Mouse (Mus musculus) E14TG2a.4 (cell line): ENCODE measurements at regions not wholly inside any gene's neighbourhood (a gene's known extent, or its start where the extent isn't known, plus 50 kb on each side); places are given as distances from the start of the nearest gene placed in this dataset.
A peak's percentile ranks its signal among the peaks of the same experiment; 100 is the strongest.
"Not testable (repeated sequence)": the region's sequence is repeated elsewhere in the genome, so short reads cannot be mapped to it uniquely, and the experiment has no call there.

Source experiments
- H3K27me3 ChIP-seq: 2 replicates; pipeline ENCODE4 v1.6.1; 2014; ENCODE audit warnings: low read length, control low read depth; ENCODE audit not compliant: insufficient read depth
- H3K36me3 ChIP-seq: 2 replicates; pipeline ENCODE4 v1.6.1; 2014; ENCODE audit warnings: low read length, control low read depth; ENCODE audit not compliant: insufficient read depth
- H3K4me1 ChIP-seq: replicated peaks from 2 replicates; pipeline ENCODE4 v1.6.1; 2014; ENCODE audit warnings: low read depth, low read length, control low read depth
- H3K4me3 ChIP-seq: replicated peaks from 2 replicates; pipeline ENCODE4 v1.5.1; 2014; ENCODE audit warnings: mild to moderate bottlenecking, low read length
- H3K9me3 ChIP-seq: 2 replicates; pipeline ENCODE4 v1.6.1; 2014; ENCODE audit warnings: low read length, control low read depth
- CTCF ChIP-seq: conservative IDR thresholded peaks from 2 replicates; pipeline ENCODE4 v1.5.1; 2014; ENCODE audit warnings: low read length
- NANOG ChIP-seq: IDR thresholded peaks from 2 replicates; pipeline ENCODE4 v1.6.1; 2014; ENCODE audit warnings: borderline replicate concordance, low read length, mixed read lengths
- POU5F1 ChIP-seq: IDR thresholded peaks from 2 replicates; pipeline ENCODE4 v1.6.1; 2014; ENCODE audit warnings: low read length, borderline replicate concordance

DNA sequence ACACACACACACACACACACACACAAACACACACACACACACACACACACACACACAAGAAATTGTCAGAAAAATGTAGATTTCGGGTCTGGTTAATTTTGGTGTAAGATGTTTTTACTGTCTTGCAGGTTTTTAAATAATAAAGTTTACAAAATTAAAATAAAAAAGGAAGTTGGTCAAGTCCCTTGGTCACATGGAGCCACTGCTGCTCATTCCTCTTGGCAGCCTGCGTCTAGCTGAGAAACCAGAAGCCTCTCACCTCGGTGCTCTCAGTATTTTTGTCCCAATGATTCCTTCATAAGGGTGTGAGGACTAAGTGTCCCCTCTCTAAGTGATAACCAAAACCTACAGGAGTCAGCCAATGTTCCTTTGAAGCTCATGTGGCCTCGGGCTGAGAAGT is 76.8 kb upstream of the Smg1 start:
- TF ChIP-seq NANOG: no peak
- no peak for TF ChIP-seq CTCF
- no peak for TF ChIP-seq POU5F1
- Histone ChIP-seq H3K9me3 (no peaks in the 10 kb centered on the region), H3K27me3 (no peaks in the 10 kb centered on the region), H3K4me3 (no peak overlapping the region), H3K36me3 (no peaks in the 10 kb centered on the region), H3K4me1 (no peaks in the 10 kb centered on the region)

- peaks cover 3% of the 10 kb centered on the region; the same call in 1 of the 2 replicates for H3K27me3 ChIP-seq
- no peaks in the 10 kb centered on the region for H3K4me1 ChIP-seq
- no peaks in the 10 kb centered on the region for H3K36me3 ChIP-seq
- H3K9me3 ChIP-seq: no peaks in the 10 kb centered on the region
- H3K4me3 ChIP-seq: no peak overlapping the region
- no peak for TF ChIP-seq POU5F1
- TF ChIP-seq CTCF: no peak
- TF ChIP-seq NANOG: no peak
Observed at GRCm38 (mm10) chr7:118318432-118319135, 75.1 kb upstream of the Smg1 start.

GRCm38 (mm10) chr7:118314886-118315285 is 71.4 kb upstream of the Smg1 start:
- not testable (repeated sequence) for H3K4me3 ChIP-seq, H3K27me3 ChIP-seq, H3K36me3 ChIP-seq, H3K4me1 ChIP-seq, H3K9me3 ChIP-seq

DNA sequence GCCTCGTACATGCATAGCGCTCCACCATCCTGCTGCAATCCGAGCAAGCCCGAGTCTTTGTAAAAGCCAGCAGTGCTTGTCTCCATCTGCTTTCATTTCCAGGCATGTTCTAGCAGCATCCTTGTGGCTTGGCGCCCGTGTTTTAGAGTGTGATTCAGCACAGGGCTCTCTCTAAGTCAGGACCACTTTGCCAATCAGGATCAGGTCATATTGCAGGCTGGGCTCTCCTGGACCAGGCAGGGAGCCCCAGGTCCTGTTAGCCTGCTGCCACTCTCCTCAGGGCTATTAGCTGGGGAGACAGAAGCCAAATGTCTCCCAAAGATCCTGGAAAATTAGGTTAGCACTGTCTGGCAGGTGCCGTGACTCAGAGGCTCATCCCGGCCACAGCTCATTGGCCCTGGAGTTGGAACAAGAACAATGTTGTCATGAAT is 70.8 kb upstream of the Smg1 start:
- Histone ChIP-seq H3K36me3 (no peaks in the 10 kb centered on the region), H3K27me3 (peaks cover 3% of the 10 kb centered on the region; the same call in 1 of the 2 replicates), H3K4me3 (no peak overlapping the region), H3K4me1 (no peaks in the 10 kb centered on the region), H3K9me3 (no peaks in the 10 kb centered on the region)
- no peak for TF ChIP-seq CTCF
- TF ChIP-seq POU5F1: no peak
- no peak for TF ChIP-seq NANOG

DNA sequence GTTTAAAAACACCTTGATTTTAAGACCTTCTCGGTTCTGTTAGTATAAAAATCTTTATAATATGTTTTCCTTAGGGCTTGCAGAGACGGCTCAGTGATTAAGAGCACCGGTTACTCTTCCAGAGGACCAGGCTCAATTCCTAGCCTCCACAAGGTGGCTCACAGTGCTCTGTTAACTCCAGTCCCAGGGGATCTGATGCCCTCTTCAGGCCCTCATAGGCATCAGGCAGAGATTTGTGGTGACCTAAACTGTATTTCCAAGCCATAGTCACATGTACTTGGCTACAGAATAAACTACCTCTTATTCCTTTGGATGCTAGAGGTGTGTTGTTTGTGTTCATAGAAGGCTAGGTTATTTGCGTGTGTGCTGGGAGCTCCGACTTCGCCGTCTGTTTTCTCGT is 70.3 kb upstream of the Smg1 start:
- Histone ChIP-seq H3K9me3 (no peaks in the 10 kb centered on the region), H3K4me3 (no peak overlapping the region), H3K36me3 (no peaks in the 10 kb centered on the region), H3K4me1 (no peaks in the 10 kb centered on the region), H3K27me3 (peaks cover 3% of the 10 kb centered on the region; the same call in 1 of the 2 replicates)
- TF ChIP-seq CTCF (peak; percentile 17), NANOG (no peak)

- H3K4me1 ChIP-seq: peaks cover 3% of the 10 kb centered on the region; the same call in 1 of the 2 replicates
- H3K4me3 ChIP-seq: no peak overlapping the region
- no peaks in the 10 kb centered on the region for H3K36me3 ChIP-seq
- no peaks in the 10 kb centered on the region for H3K9me3 ChIP-seq
- TF ChIP-seq POU5F1 (no peak), CTCF (no peak), NANOG (no peak)
- H3K27me3 ChIP-seq: peaks cover 3% of the 10 kb centered on the region; the same call in 1 of the 2 replicates
Observed at GRCm38 (mm10) chr7:118309733-118310132, 66.3 kb upstream of the Smg1 start.

DNA sequence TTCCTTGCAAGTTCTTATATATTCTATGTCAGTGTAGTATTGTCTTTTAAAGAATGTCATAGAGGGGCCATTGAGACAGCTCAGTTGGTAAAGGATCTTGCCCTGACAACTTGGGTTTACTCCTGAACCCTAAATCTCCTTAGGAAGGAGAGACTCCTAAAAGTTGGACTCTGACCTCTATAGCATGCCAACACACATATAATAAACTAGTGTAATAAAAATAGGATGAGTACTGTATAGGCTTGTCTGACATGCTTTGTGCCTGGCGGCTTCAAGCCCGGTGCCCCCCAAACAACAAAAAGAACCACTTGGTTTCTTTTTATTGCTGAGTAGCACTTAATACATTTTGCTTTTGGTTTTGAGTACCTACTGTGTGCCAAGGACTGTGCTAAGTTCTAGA is 65.4 kb upstream of the Smg1 start:
- H3K27me3 ChIP-seq: no peaks in the 10 kb centered on the region
- H3K4me1 ChIP-seq: peaks cover 3% of the 10 kb centered on the region; the same call in 1 of the 2 replicates
- no peaks in the 10 kb centered on the region for H3K36me3 ChIP-seq
- H3K9me3 ChIP-seq: no peaks in the 10 kb centered on the region
- no peak for TF ChIP-seq NANOG
- no peak for TF ChIP-seq CTCF
- TF ChIP-seq POU5F1: no peak
- H3K4me3 ChIP-seq: no peak overlapping the region

DNA sequence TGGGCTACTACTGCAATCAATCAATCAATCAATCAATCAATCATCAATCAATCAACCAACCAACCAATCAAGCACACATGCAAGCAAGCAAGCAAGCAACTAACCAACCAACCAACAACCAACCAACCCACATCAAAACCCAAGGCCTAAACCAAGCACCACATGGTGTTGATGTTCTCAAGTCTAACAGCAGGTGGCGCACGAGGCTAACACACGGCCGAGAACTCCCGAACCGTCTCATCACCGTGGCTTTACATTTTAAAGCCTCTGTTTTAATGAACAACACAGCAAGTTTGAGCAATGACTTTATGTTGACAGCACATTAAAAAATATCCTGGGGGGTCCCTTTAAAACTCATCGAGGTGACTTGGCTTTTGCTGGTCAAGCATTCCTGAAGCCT is 61.3 kb upstream of the Smg1 start:
- H3K9me3 ChIP-seq: no peaks in the 10 kb centered on the region
- no peaks in the 10 kb centered on the region for H3K36me3 ChIP-seq
- TF ChIP-seq NANOG: no peak
- TF ChIP-seq CTCF: peak; percentile 55
- peaks cover 3% of the 10 kb centered on the region; the same call in 1 of the 2 replicates for H3K4me1 ChIP-seq
- H3K4me3 ChIP-seq: no peak overlapping the region
- no peaks in the 10 kb centered on the region for H3K27me3 ChIP-seq

GRCm38 (mm10) chr7:118304338-118304737 is 60.9 kb upstream of the Smg1 start:
- Histone ChIP-seq H3K27me3 (no peaks in the 10 kb centered on the region), H3K4me3 (no peak overlapping the region), H3K4me1 (peaks cover 3% of the 10 kb centered on the region; the same call in 1 of the 2 replicates), H3K9me3 (no peaks in the 10 kb centered on the region), H3K36me3 (no peaks in the 10 kb centered on the region)
- TF ChIP-seq CTCF: no peak
- TF ChIP-seq NANOG: no peak
